7 mouse cellular contexts compared by ENCODE assay signal in genomic region chr7:4789436-4789935, GRCm38 (mm10). TPM values are rescaled to one million over a fixed set of nuclear protein-coding genes. Genes with fewer than 3 reads are reported as not detected.
DNase-seq lines count a peak whose midpoint lies in the region; ATAC-seq and TF ChIP-seq lines count a peak whose summit lies in the region.

Gene Tmem238, minus strand, starts transcription at chr7:4789656.

- peak within 1 kb of the TSS; percentile 9 for H3K27ac ChIP-seq in ES-E14 (ENCODE audit: insufficient read depth, low read depth, low read length, poor library complexity, severe bottlenecking)
- peak within 1 kb of the TSS; percentile 48 for H3K27ac ChIP-seq in bone marrow macrophage, adult 2 months (ENCODE audit: insufficient read depth, low read depth, low read length)
- peak within 1 kb of the TSS; percentile 94 for H3K27ac ChIP-seq in intestine, postnatal 0 days (ENCODE audit: low read depth, low read length)
- H3K27ac ChIP-seq in liver, postnatal 0 days (ENCODE audit: low read depth) = peak within 1 kb of the TSS; percentile 78
- peak within 1 kb of the TSS; percentile 74 for H3K27ac ChIP-seq in neural tube, embryonic 15.5 days (replicated peaks)

- no peak for DNase-seq in ES-E14 (ENCODE audit: low read depth, low spot score)
- DNase-seq in gastrocnemius, adult 8-10 months (ENCODE audit: low spot score in 2 of 2) = peak; percentile 55 to 57
- DNase-seq in liver, postnatal 0 days = peak; percentile 83

- peaks cover 0 to 8% of the 10 kb centered on the region in 2 experiments; a peak in 1 of 4 replicates for H3K4me1 ChIP-seq in ES-E14 (ENCODE audit: control insufficient read depth in 2 of 2, insufficient read depth in 2 of 2, low read length in 2 of 2, poor library complexity in 1 of 2)
- peaks cover 10% of the 10 kb centered on the region for H3K4me1 ChIP-seq in bone marrow macrophage, adult 2 months (ENCODE audit: control insufficient read depth, insufficient read depth, low read length)
- no peaks in the 10 kb centered on the region for H3K4me1 ChIP-seq in intestine, postnatal 0 days (replicated peaks; ENCODE audit: control insufficient read depth, insufficient read depth, low read length)
- peaks cover 28% of the 10 kb centered on the region for H3K4me1 ChIP-seq in liver, postnatal 0 days (ENCODE audit: insufficient read depth)
- H3K4me1 ChIP-seq in neural tube, embryonic 15.5 days = peaks cover 27% of the 10 kb centered on the region

- H3K4me2 ChIP-seq in intestine, postnatal 0 days (replicated peaks; ENCODE audit: low read depth) = peak within 1 kb of the TSS; percentile 78
- peak within 1 kb of the TSS; percentile 98 for H3K4me2 ChIP-seq in liver, postnatal 0 days (ENCODE audit: low read depth, low read length)
- H3K4me2 ChIP-seq in neural tube, embryonic 15.5 days = peak within 1 kb of the TSS; percentile 88

- TF ChIP-seq CTCF in bone marrow macrophage, adult 2 months (IDR thresholded peaks at IDR 0.05; ENCODE audit: low read depth, low read length) = no peak
- TF ChIP-seq CTCF in intestine, postnatal 0 days (IDR thresholded peaks at IDR 0.05; ENCODE audit: low read depth) = no peak
- no peak for TF ChIP-seq CTCF in liver, postnatal 0 days (IDR thresholded peaks at IDR 0.05; ENCODE audit: low read depth)

- peak within 1 kb of the TSS; percentile 77 to 83 for H3K4me3 ChIP-seq in ES-E14 (ENCODE audit: insufficient read depth in 1 of 2, low read depth in 1 of 2, low read length in 2 of 2, poor library complexity in 1 of 2, severe bottlenecking in 1 of 2)
- H3K4me3 ChIP-seq in bone marrow macrophage, adult 2 months (ENCODE audit: insufficient read depth, low read length) = peak within 1 kb of the TSS; percentile 78
- H3K4me3 ChIP-seq in intestine, postnatal 0 days (ENCODE audit: low read depth, low read length) = peak within 1 kb of the TSS; percentile 66
- peak within 1 kb of the TSS; percentile 73 for H3K4me3 ChIP-seq in liver, postnatal 0 days (ENCODE audit: low read depth, low read length)
- H3K4me3 ChIP-seq in neural tube, embryonic 15.5 days (replicated peaks) = peak within 1 kb of the TSS; percentile 51

- peak within 1 kb of the TSS; percentile 91 for H3K9ac ChIP-seq in ES-E14 (ENCODE audit: insufficient read depth, low read depth, low read length, poor library complexity, severe bottlenecking)
- peak within 1 kb of the TSS; percentile 86 for H3K9ac ChIP-seq in intestine, postnatal 0 days (ENCODE audit: low read depth, low read length)
- H3K9ac ChIP-seq in liver, postnatal 0 days (replicated peaks) = peak within 1 kb of the TSS; percentile 85
- H3K9ac ChIP-seq in neural tube, embryonic 15.5 days (replicated peaks) = peak within 1 kb of the TSS; percentile 68

- WGBS in intestine, postnatal 0 days = 7% methylated on average over 40 of the region's 40 CpGs
- WGBS in liver, postnatal 0 days (ENCODE audit: insufficient replicate concordance) = 10% methylated on average over 33 of the region's 40 CpGs
- WGBS in neural tube, embryonic 15.5 days = 9% methylated on average over 40 of the region's 40 CpGs

- H3K27me3 ChIP-seq in intestine, postnatal 0 days (replicated peaks; ENCODE audit: control insufficient read depth, insufficient read depth, low read length) = no peaks in the 10 kb centered on the region
- H3K27me3 ChIP-seq in liver, postnatal 0 days (ENCODE audit: insufficient read depth, low read length) = no peaks in the 10 kb centered on the region
- peaks cover 15% of the 10 kb centered on the region; the same call in 1 of the 2 replicates for H3K27me3 ChIP-seq in neural tube, embryonic 15.5 days (replicated peaks)

- peak; percentile 74 for ATAC-seq in intestine, postnatal 0 days
- peak; percentile 50 for ATAC-seq in liver, postnatal 0 days
- no peak for ATAC-seq in neural tube, embryonic 15.5 days (ENCODE audit: low FRiP score)
- ATAC-seq in activated CD4-positive, CD25-positive, alpha-beta regulatory T cell, adult 4 months = no peak

- peaks cover 23% of the 10 kb centered on the region for H3K36me3 ChIP-seq in ES-E14 (ENCODE audit: control insufficient read depth, insufficient read depth, low read length, poor library complexity, severe bottlenecking)
- peaks cover 10% of the 10 kb centered on the region; the same call in 1 of the 2 replicates for H3K36me3 ChIP-seq in intestine, postnatal 0 days (ENCODE audit: control insufficient read depth, insufficient read depth)
- peaks cover 12% of the 10 kb centered on the region for H3K36me3 ChIP-seq in liver, postnatal 0 days (replicated peaks; ENCODE audit: insufficient read depth, low read length)
- H3K36me3 ChIP-seq in neural tube, embryonic 15.5 days = peaks cover 4% of the 10 kb centered on the region

- TF ChIP-seq POLR2A in bone marrow macrophage, adult 2 months (IDR thresholded peaks at IDR 0.05; ENCODE audit: borderline replicate concordance, low read depth, low read length) = no peak

- no peaks in the 10 kb centered on the region for H3K9me3 ChIP-seq in ES-E14 (ENCODE audit: control insufficient read depth, insufficient read depth, low read depth, low read length)
- H3K9me3 ChIP-seq in intestine, postnatal 0 days (ENCODE audit: control insufficient read depth) = no peaks in the 10 kb centered on the region
- H3K9me3 ChIP-seq in liver, postnatal 0 days (ENCODE audit: low read length) = no peaks in the 10 kb centered on the region
- H3K9me3 ChIP-seq in neural tube, embryonic 15.5 days (replicated peaks) = no peaks in the 10 kb centered on the region

- in situ Hi-C loops in ES-E14 (cut with MboI; ENCODE audit: low sequenced_read_pairs in 2 of 2, unreplicated experiment in 2 of 2) = no loop called here

- TF ChIP-seq EP300 in liver, postnatal 0 days (IDR thresholded peaks at IDR 0.05; ENCODE audit: low read depth) = no peak

TF ChIP-seq in ES-E14, 5 proteins besides CTCF, POLR2A, EP300 and RAD21:
- TF ChIP-seq ZC3H11A (IDR thresholded peaks at IDR 0.05; ENCODE audit: borderline replicate concordance, low read depth, low read length) (no peak), CHD2 (IDR thresholded peaks at IDR 0.05; ENCODE audit: low read depth, low read length) (no peak), ZNF384 (IDR thresholded peaks at IDR 0.05; ENCODE audit: low read depth, low read length) (no peak), MAFK (IDR thresholded peaks at IDR 0.05; ENCODE audit: insufficient read depth, low read depth, low read length) (no peak), HCFC1 (IDR thresholded peaks at IDR 0.05; ENCODE audit: borderline replicate concordance, insufficient read depth, low read length) (no peak)
TF ChIP-seq in ES-E14: peak in this region for 0.

RNA-seq across cellular contexts. Expression of gene Tmem238, which starts in this region (rescaled TPM):
- total RNA-seq in ES-E14 (2012; rRNA removed) = 13.0 and 27.7 TPM in 2 replicates
- 2.1 and 3.6 TPM in 2 replicates for polyA plus RNA-seq in bone marrow macrophage, adult 2 months (2012; ENCODE audit: insufficient read depth, insufficient read length, missing spikeins)
- 10 to 100 TPM in 1 of 4 experiments, 1 to 10 TPM in 3; 6.0 to 12.3 (median 7.4) TPM for total RNA-seq in gastrocnemius, adult 8-10 months (2022)
- 74.3 and 75.5 TPM in 2 replicates for polyA plus RNA-seq in intestine, postnatal 0 days (2015; fragmentation: Nextera tagmentation; extraction: Ambion mirVana)
- polyA plus RNA-seq in liver, postnatal 0 days (2015; fragmentation: Nextera tagmentation; extraction: Ambion mirVana) = 23.6 and 24.2 TPM in 2 replicates
- polyA plus RNA-seq in neural tube, embryonic 15.5 days (2015; fragmentation: Nextera tagmentation; extraction: Ambion mirVana) = 6.8 and 9.9 TPM in 2 replicates
- 1 to 10 TPM in 1 of 2 experiments, not detected in 1; 1.2 TPM for polyA plus RNA-seq in activated CD4-positive, CD25-positive, alpha-beta regulatory T cell, adult 4 months (2017; shearing (Covaris generic))

Comparison
In these comparisons a context has a peak if more than half of its experiments do, and no peak if none do; other contexts are left out.
1. H3K27ac ChIP-seq: peak in every context shown above with its lines; median percentile 94 in intestine, postnatal 0 days; 78 in liver, postnatal 0 days; 74 in neural tube, embryonic 15.5 days; 48 in bone marrow macrophage, adult 2 months; 9 in ES-E14.
2. ATAC-seq: peak in intestine, postnatal 0 days (single experiment) and liver, postnatal 0 days (single experiment); none in neural tube, embryonic 15.5 days (single experiment) and activated CD4-positive, CD25-positive, alpha-beta regulatory T cell, adult 4 months (single experiment).
3. Peak in every context shown above with its lines, with median percentiles within 50 percentile points of each other: H3K4me3 ChIP-seq, H3K9ac ChIP-seq and H3K4me2 ChIP-seq.